Mouse (Mus musculus) ES-Bruce4 (cell line): ENCODE measurements around the gene Hvcn1. TPM values are rescaled to one million over a fixed set of nuclear protein-coding genes. Genes with fewer than 3 reads are reported as not detected.

Source experiments
- H3K27ac ChIP-seq: 2 replicates; pipeline ENCODE4 v1.5.1; 2012; ENCODE audit warnings: low read length, inconsistent platforms; ENCODE audit not compliant: insufficient read depth
- H3K27me3 ChIP-seq: 2 replicates; pipeline ENCODE4 v1.6.1; 2012; ENCODE audit warnings: mild to moderate bottlenecking, low read length, inconsistent platforms; ENCODE audit not compliant: control insufficient read depth, poor library complexity, insufficient read depth, severe bottlenecking
- H3K36me3 ChIP-seq: 2 replicates; pipeline ENCODE4 v1.6.1; 2012; ENCODE audit warnings: inconsistent platforms, mild to moderate bottlenecking, low read length, moderate library complexity; ENCODE audit not compliant: control insufficient read depth, poor library complexity, insufficient read depth, severe bottlenecking
- H3K4me1 ChIP-seq: one replicate; pipeline ENCODE4 v1.8.1; 2011; ENCODE audit warnings: low read length; ENCODE audit not compliant: control insufficient read depth, insufficient read depth
- H3K4me3 ChIP-seq: 2 replicates; pipeline ENCODE4 v1.5.1; 2011; ENCODE audit warnings: low read depth, mild to moderate bottlenecking, low read length
- H3K9ac ChIP-seq: 2 replicates; pipeline ENCODE4 v1.6.1; 2012; ENCODE audit warnings: low read depth, mild to moderate bottlenecking, inconsistent platforms; ENCODE audit not compliant: poor library complexity, severe bottlenecking
- H3K9me3 ChIP-seq: replicated peaks from 2 replicates; pipeline ENCODE4 v1.6.1; 2012; ENCODE audit warnings: mild to moderate bottlenecking, low read length, inconsistent platforms; ENCODE audit not compliant: control insufficient read depth, poor library complexity, insufficient read depth, severe bottlenecking
- CTCF ChIP-seq: IDR thresholded peaks from one replicate; pipeline ENCODE4 v1.8.1; 2011; ENCODE audit warnings: low read depth, low read length
- EP300 ChIP-seq: IDR thresholded peaks from 2 replicates; pipeline ENCODE4 v1.6.1; 2011; ENCODE audit warnings: low read depth, low read length; ENCODE audit not compliant: insufficient read depth
- POLR2A ChIP-seq: IDR thresholded peaks from one replicate; pipeline ENCODE4 v1.8.1; 2011; ENCODE audit warnings: low read length; ENCODE audit not compliant: insufficient read depth
- polyA plus RNA-seq: library from polyadenylated mRNA; stranded (reverse); fragments of >200 nt; gene quantifications from 2 replicates; pipeline ENCODE4 v1.2.4, GENCODE M21; 2011; ENCODE audit warnings: low read depth; ENCODE audit not compliant: missing spikeins, insufficient read depth, insufficient read length

Gene Hvcn1
- 10.6 and 11.8 TPM in 2 replicates for polyA plus RNA-seq

GRCm38 (mm10) chr5:122206475-122206874 lies at the start of gene Hvcn1:
Hvcn1 (plus strand) TSS chr5:122206804.
- Histone ChIP-seq H3K27me3 (no peaks in the 10 kb centered on the region), H3K4me1 (peaks cover 4% of the 10 kb centered on the region), H3K27ac (no peak within 1 kb of the TSS), H3K36me3 (no peaks in the 10 kb centered on the region), H3K4me3 (peak within 1 kb of the TSS; percentile 85), H3K9me3 (no peaks in the 10 kb centered on the region), H3K9ac (peak within 1 kb of the TSS; percentile 62)
- no peak for TF ChIP-seq CTCF
- TF ChIP-seq POLR2A = peak; percentile 68

DNA sequence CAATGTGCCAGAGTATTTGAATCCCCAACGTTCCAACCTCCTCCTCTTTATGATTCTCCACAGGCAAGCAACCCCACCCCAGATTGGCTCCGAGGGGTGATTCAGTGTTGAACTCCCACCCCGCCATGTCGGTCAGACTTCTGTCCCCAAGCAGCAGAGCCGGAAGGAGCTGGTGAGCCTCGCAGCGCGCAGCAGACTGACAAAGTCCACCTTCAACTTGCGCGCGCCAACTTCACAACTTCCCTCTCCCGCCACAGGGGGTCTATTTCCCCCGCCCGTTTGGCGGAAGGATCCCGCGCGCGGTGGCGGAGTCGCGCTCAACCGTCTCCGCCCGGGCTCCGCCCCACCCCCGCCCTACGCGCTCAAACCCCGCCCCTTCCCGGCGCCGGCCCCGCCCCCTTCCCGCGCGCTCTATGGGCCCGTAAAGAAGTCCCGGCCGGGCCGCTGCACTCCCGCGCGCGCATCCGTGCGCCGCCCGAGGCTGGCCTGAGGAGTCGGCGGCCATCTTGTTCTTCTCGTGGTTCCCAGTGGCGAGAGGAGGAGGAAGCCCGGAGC lies 48.7 kb upstream of the Hvcn1 start, which contains the start of gene Ppp1cc:
Gene Ppp1cc (plus strand): TSS at position 452 of the 555 bp plus-strand sequence.
- no peaks in the 10 kb centered on the region for H3K9me3 ChIP-seq
- H3K4me1 ChIP-seq = peaks cover 13% of the 10 kb centered on the region
- TF ChIP-seq CTCF (no peak), POLR2A (peak; percentile 96), EP300 (peak; percentile 82)

DNA sequence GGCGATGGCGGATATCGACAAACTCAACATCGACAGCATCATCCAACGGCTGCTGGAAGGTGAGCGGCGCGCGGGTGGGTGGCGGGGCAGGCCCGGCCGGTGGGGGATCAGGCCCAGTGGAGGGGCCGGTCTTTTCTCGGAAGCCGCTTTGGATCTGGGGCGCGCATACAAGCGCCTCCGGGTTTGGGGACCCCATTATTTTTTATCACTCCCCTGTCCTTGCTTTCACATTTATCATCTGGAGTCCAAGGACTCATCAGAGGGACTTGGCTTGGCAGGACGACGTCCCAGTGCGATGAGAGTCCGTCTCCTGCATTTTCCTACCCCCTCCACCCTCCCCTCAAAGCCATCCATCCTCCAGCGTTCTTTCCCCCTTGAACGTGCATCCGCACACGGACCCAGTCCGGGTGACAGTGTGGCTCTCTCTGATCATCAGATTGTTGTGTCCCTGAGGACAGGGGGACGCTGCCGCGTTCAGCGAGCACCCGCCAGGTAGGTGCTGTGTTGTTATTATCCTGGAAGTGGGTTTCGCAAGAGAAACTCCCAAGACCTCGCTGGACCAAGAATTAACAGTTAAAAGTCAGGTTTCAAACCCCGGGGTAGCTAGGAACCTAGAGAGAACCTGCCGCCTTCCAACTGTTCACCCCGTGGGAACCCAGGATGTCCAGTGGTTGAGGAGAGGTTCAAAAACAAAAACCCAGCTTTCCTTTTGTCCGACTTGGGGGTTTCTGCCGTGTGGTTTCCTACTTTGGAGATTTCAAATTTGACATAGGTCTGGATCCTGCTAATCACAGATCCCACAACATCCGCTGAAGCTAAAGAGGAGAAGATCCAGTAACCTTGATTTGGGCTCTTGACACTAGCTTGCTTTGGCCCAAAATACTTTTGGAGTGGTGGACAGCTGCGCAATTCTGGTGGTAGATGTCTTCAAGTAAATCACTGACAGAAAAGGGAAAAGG lies 47.8 kb upstream of the Hvcn1 start:
- H3K9me3 ChIP-seq = no peaks in the 10 kb centered on the region
- H3K4me1 ChIP-seq = peaks cover 13% of the 10 kb centered on the region
- TF ChIP-seq POLR2A (no peak), CTCF (no peak), EP300 (no peak)
- no peak overlapping the region for H3K27ac ChIP-seq
- H3K27me3 ChIP-seq = no peaks in the 10 kb centered on the region
- H3K4me3 ChIP-seq = peak overlapping the region; percentile 92
- peaks cover 37% of the 10 kb centered on the region for H3K36me3 ChIP-seq
- H3K9ac ChIP-seq = peak overlapping the region; percentile 95

More for the DNA sequence above, 48.7 kb upstream of the Hvcn1 start, which contains the start of gene Ppp1cc:
- Histone ChIP-seq H3K9ac (peak within 1 kb of the TSS; percentile 95), H3K27ac (peak within 1 kb of the TSS; percentile 93), H3K4me3 (peak within 1 kb of the TSS; percentile 92), H3K27me3 (no peaks in the 10 kb centered on the region), H3K36me3 (peaks cover 29% of the 10 kb centered on the region)

DNA sequence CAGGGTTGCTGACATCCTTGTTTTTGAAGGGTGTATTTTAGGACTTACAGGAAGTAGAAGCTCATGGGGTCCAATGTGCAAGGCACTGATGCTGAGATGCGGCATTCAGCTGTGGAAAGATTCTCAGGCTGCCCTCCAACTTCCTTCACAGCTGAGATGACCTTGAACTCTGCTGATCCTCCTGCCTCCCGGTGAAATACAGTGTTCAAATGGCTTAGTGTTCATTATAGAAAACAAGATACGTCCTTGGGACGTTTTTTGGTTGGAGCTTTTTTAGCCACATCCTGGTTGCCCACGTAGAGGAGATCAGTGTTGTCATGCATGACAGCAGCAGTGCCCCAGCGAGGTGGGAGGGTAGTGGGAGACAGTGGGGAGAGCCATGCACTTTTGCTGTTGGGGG lies 43.4 kb upstream of the Hvcn1 start:
- Histone ChIP-seq H3K27me3 (no peaks in the 10 kb centered on the region), H3K9ac (no peak overlapping the region), H3K4me3 (no peak overlapping the region), H3K36me3 (peaks cover 76% of the 10 kb centered on the region), H3K4me1 (peaks cover 7% of the 10 kb centered on the region), H3K9me3 (no peaks in the 10 kb centered on the region), H3K27ac (no peak overlapping the region)
- TF ChIP-seq CTCF (no peak), EP300 (no peak), POLR2A (no peak)

- no peak overlapping the region for H3K27ac ChIP-seq
- peaks cover 7% of the 10 kb centered on the region for H3K4me1 ChIP-seq
- no peak for TF ChIP-seq POLR2A
- no peak for TF ChIP-seq CTCF
- TF ChIP-seq EP300 = no peak
- peaks cover 83% of the 10 kb centered on the region for H3K36me3 ChIP-seq
- H3K4me3 ChIP-seq = no peak overlapping the region
- H3K27me3 ChIP-seq = no peaks in the 10 kb centered on the region
- H3K9me3 ChIP-seq = no peaks in the 10 kb centered on the region
- H3K9ac ChIP-seq = no peak overlapping the region
Measured at GRCm38 (mm10) chr5:122164011-122164410, 42.6 kb upstream of the Hvcn1 start.

DNA sequence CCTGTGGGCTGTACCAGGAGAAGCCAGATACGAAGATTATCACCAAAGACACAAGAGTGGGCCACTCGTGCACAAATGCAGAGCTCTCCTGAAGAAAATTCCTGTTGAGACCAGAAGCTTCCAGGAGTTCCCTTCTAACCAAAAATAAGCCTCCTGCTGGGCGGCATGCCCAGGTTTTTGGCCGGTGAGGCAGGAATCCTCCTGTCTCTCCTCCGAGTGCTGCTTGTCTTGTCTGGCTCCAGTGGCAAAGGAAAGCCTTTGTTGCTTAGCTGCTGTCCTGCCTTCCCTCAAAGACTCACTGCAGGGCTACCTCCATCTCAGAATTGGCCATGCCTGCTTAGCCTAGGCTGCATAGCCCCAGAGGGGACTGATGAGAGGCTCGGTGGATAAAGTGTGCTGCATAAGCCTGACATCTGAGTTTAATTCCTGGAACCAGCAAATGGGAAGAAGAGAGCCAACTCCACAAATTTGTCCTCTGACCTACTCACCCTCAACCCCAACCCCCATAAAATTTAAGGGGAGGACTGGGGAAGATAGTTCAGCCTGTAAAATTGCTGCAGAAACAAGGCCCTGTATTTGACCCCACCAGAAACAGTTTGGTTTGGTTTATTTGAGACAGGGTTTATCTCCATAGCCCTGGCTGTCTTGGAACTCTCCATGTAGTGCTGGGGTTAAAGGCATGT lies 41.2 kb upstream of the Hvcn1 start:
- no peaks in the 10 kb centered on the region for H3K9me3 ChIP-seq
- no peak overlapping the region for H3K9ac ChIP-seq
- peaks cover 83% of the 10 kb centered on the region for H3K36me3 ChIP-seq
- H3K27ac ChIP-seq = no peak overlapping the region
- no peak for TF ChIP-seq CTCF
- TF ChIP-seq POLR2A = no peak
- TF ChIP-seq EP300 = no peak
- no peak overlapping the region for H3K4me3 ChIP-seq
- H3K4me1 ChIP-seq = peaks cover 10% of the 10 kb centered on the region
- no peaks in the 10 kb centered on the region for H3K27me3 ChIP-seq
